Mouse (Mus musculus) embryonic stem cell, embryonic (primary cell): Measurements from ENCODE around the gene Hk2.

ENCODE experiments used
- CTCF ChIA-PET, 4 experiments: fragments of 300-600 bp in 2 of 4; fragments of 350-600 bp in 2 of 4; sonication (Branson Sonifier 250); formaldehyde crosslinking; loops; one replicate each; lab custom pipeline; 2022; ENCODE audit warnings: inconsistent platforms in 2 of 4; lab: Charles Lee
- POLR2A ChIA-PET, 4 experiments: fragments of 300-600 bp in 2 of 4; fragments of 350-600 bp in 2 of 4; sonication (Branson Sonifier 250); formaldehyde crosslinking; loops; one replicate each; lab custom pipeline; 2022; ENCODE audit warnings: antibody characterized with exemption in 4 of 4, inconsistent platforms in 1 of 4; lab: Charles Lee

Gene Hk2

GRCm38 (mm10) chr6:82773261-82774131 lies 758 bp downstream of the Hk2 start:
- POLR2A ChIA-PET: interaction anchor here in 3 of 4 experiments (0.6 to 15.7 kb wide), 67 partner anchors 11 to 554 kb away, joined by 3 to 277 read pairs (median 5); partner anchors contain the start of gene Pole4 (in 1 of the 3)
- CTCF ChIA-PET: interaction anchor here in 3 of 4 experiments (0.6 to 5.7 kb wide), 12 partner anchors 16 to 1058 kb away, joined by 3 to 51 read pairs (median 4); partner anchors contain the start of gene Paip2b (in 1 of the 3)

GRCm38 (mm10) chr6:82772451-82773101 lies 1.7 kb downstream of the Hk2 start:
- POLR2A ChIA-PET: interaction anchor here in 3 of 4 experiments (0.6 to 15.7 kb wide), 19 partner anchors 10 to 159 kb away, joined by 3 to 277 read pairs (median 7); partner anchors contain the start of gene Pole4 (in 1 of the 3)
- CTCF ChIA-PET: interaction anchor here in 3 of 4 experiments (0.6 to 5.7 kb wide), 6 partner anchors 11 to 164 kb away, joined by 3 to 51 read pairs (median 4); no protein-coding TSS in a partner anchor

- ChIA-PET CTCF (interaction anchor here (0.6 to 5.7 kb wide), 6 partner anchors 11 to 163 kb away, joined by 3 to 51 read pairs (median 5); no protein-coding TSS in a partner anchor), POLR2A (interaction anchor here (0.6 to 15.7 kb wide), 20 partner anchors 9 to 113 kb away, joined by 3 to 277 read pairs (median 6); partner anchors contain the start of gene Pole4 (in 1 of the 4))
These were observed 2.3 kb downstream of the Hk2 start for GRCm38 (mm10) chr6:82771981-82772409.

GRCm38 (mm10) chr6:82771059-82771458 lies 3.2 kb downstream of the Hk2 start:
- ChIA-PET POLR2A (interaction anchor here (0.7 to 15.7 kb wide), 35 partner anchors 10 to 118 kb away, joined by 3 to 277 read pairs (median 4); partner anchors contain the start of gene Pole4 (in 1 of the 4)), CTCF (interaction anchor here (0.5 to 5.7 kb wide), 10 partner anchors 10 to 162 kb away, joined by 3 to 51 read pairs (median 4); no protein-coding TSS in a partner anchor)

- POLR2A ChIA-PET: interaction anchor here in 3 of 4 experiments (0.6 to 15.7 kb wide), 24 partner anchors 12 to 443 kb away, joined by 3 to 277 read pairs (median 4); partner anchors contain the start of gene Pole4 (in 1 of the 3)
- CTCF ChIA-PET: interaction anchor here in 3 of 4 experiments (0.6 to 5.7 kb wide), 9 partner anchors 9 to 121 kb away, joined by 3 to 51 read pairs (median 3); no protein-coding TSS in a partner anchor
These were observed 4.0 kb downstream of the Hk2 start for GRCm38 (mm10) chr6:82770286-82770685.

GRCm38 (mm10) chr6:82769704-82770103 lies 4.5 kb downstream of the Hk2 start:
- ChIA-PET CTCF (interaction anchor here in 3 of 4 experiments (0.6 to 5.7 kb wide), 8 partner anchors 9 to 120 kb away, joined by 3 to 51 read pairs (median 4); no protein-coding TSS in a partner anchor), POLR2A (interaction anchor here in 3 of 4 experiments (0.6 to 15.7 kb wide), 14 partner anchors 12 to 443 kb away, joined by 3 to 277 read pairs (median 4); partner anchors contain the start of gene Pole4 (in 1 of the 3))

GRCm38 (mm10) chr6:82767734-82768586 lies 6.3 kb downstream of the Hk2 start:
- CTCF ChIA-PET: interaction anchor here (0.5 to 1.4 kb wide), 9 partner anchors 8 to 928 kb away, joined by 3 to 6 read pairs (median 5); no protein-coding TSS in a partner anchor
- POLR2A ChIA-PET: interaction anchor here in 3 of 4 experiments (0.5 to 15.7 kb wide), 10 partner anchors 9 to 116 kb away, joined by 3 to 277 read pairs (median 6); no protein-coding TSS in a partner anchor

GRCm38 (mm10) chr6:82766636-82767035 lies 7.6 kb downstream of the Hk2 start:
- CTCF ChIA-PET: interaction anchor here in 3 of 4 experiments (0.6 to 3.3 kb wide), 4 partner anchors 9 to 711 kb away, joined by 4 to 19 read pairs (median 6); no protein-coding TSS in a partner anchor
- POLR2A ChIA-PET: interaction anchor here in 2 of 4 experiments (0.8 to 15.7 kb wide), 9 partner anchors 8 to 96 kb away, joined by 3 to 277 read pairs (median 7); partner anchors contain the start of gene Hk2 (in 1 of the 2)

- POLR2A ChIA-PET: interaction anchor here in 2 of 4 experiments (1.0 to 15.7 kb wide), 10 partner anchors 6 to 63 kb away, joined by 3 to 277 read pairs (median 8); partner anchors contain the start of gene Hk2 (in 2 of the 2)
- CTCF ChIA-PET: interaction anchor here in 2 of 4 experiments (0.6 to 3.3 kb wide), 4 partner anchors 8 to 807 kb away, joined by 4 to 19 read pairs (median 8); no protein-coding TSS in a partner anchor
These were observed 9.0 kb downstream of the Hk2 start for GRCm38 (mm10) chr6:82765261-82765660.

GRCm38 (mm10) chr6:82763871-82764503 lies 10.3 kb downstream of the Hk2 start:
- POLR2A ChIA-PET: interaction anchor here (0.6 to 18.9 kb wide), 18 partner anchors 5 to 123 kb away, joined by 3 to 277 read pairs (median 4); partner anchors contain the start of gene Hk2 (in 3 of the 4)
- CTCF ChIA-PET: interaction anchor here (0.6 to 3.3 kb wide), 4 partner anchors 9 to 18 kb away, joined by 4 to 19 read pairs (median 7); no protein-coding TSS in a partner anchor

- ChIA-PET POLR2A (interaction anchor here in 3 of 4 experiments (0.6 to 18.9 kb wide), 11 partner anchors 6 to 615 kb away, joined by 3 to 277 read pairs (median 5); partner anchors contain the start of gene Hk2 (in 3 of the 3)), CTCF (no interaction called here)
These were observed 11.5 kb downstream of the Hk2 start for GRCm38 (mm10) chr6:82762728-82763127.

GRCm38 (mm10) chr6:82760749-82761357 lies 13.4 kb downstream of the Hk2 start:
- ChIA-PET CTCF (interaction anchor here in 3 of 4 experiments (0.6 to 1.6 kb wide), 4 partner anchors 9 to 496 kb away, joined by 3 to 5 read pairs (median 4); no protein-coding TSS in a partner anchor), POLR2A (interaction anchor here in 3 of 4 experiments (0.7 to 18.9 kb wide), 14 partner anchors 6 to 125 kb away, joined by 3 to 277 read pairs (median 4); partner anchors contain the start of genes Hk2 (in 3 of the 3) and Pole4 (in 1 of the 3))

GRCm38 (mm10) chr6:82759241-82759640 lies 15.0 kb downstream of the Hk2 start:
- CTCF ChIA-PET: interaction anchor here in 3 of 4 experiments (0.6 to 0.8 kb wide), 3 partner anchors 9 to 62 kb away, joined by 3 to 6 read pairs (median 4); partner anchors contain the start of gene Hk2 (in 1 of the 3)

GRCm38 (mm10) chr6:82756799-82757210 lies 17.4 kb downstream of the Hk2 start:
- ChIA-PET CTCF (interaction anchor here in 2 of 4 experiments (0.6 to 4.3 kb wide), 5 partner anchors 9 to 242 kb away, joined by 3 to 51 read pairs (median 6); partner anchors contain the start of gene Hk2 (in 2 of the 2)), POLR2A (interaction anchor here in 2 of 4 experiments (1.1 to 18.9 kb wide), 4 partner anchors 12 to 126 kb away, joined by 3 to 277 read pairs (median 108); partner anchors contain the start of gene Hk2 (in 2 of the 2))

More at GRCm38 (mm10) chr6:82759241-82759640, 15.0 kb downstream of the Hk2 start:
- POLR2A ChIA-PET: interaction anchor here in 3 of 4 experiments (0.6 to 18.9 kb wide), 9 partner anchors 9 to 717 kb away, joined by 3 to 277 read pairs (median 6); partner anchors contain the start of genes Hk2 (in 2 of the 3) and Pole4 (in 1 of the 3)
